Comparison of ENCODE assay signal across 9 mouse cellular contexts in genomic region chr19:47049061-47049460, GRCm38 (mm10). TPM values are rescaled to one million over a fixed set of nuclear protein-coding genes. Genes with fewer than 3 reads are reported as not detected.
DNase-seq lines count a peak whose midpoint lies in the region; ATAC-seq and TF ChIP-seq lines count a peak whose summit lies in the region.
"Had no signal": no experiment of that assay in that cellular context is flagged by ENCODE, and none has a peak within 500 bp of the region (broad histone marks: within the 10 kb centered on the region; RNA-seq: fewer than 3 reads in every experiment).

No protein-coding gene starts in this region.

- H3K27ac ChIP-seq in heart, adult 2 months = no peak overlapping the region
- H3K27ac ChIP-seq in hindbrain, embryonic 10.5 days = no peak overlapping the region
- no peak overlapping the region for H3K27ac ChIP-seq in liver, postnatal 0 days (ENCODE audit: low read depth)

- no peak for TF ChIP-seq EP300 in heart, adult 2 months (IDR thresholded peaks at IDR 0.05; ENCODE audit: insufficient read depth, low read depth, low read length)
- no peak for TF ChIP-seq EP300 in liver, postnatal 0 days (IDR thresholded peaks at IDR 0.05; ENCODE audit: low read depth)

- peak overlapping the region; percentile 97; the same call in 1 of the 2 replicates for H3K4me2 ChIP-seq in liver, postnatal 0 days (ENCODE audit: low read depth, low read length)

- no peak for TF ChIP-seq POLR2A in heart, adult 2 months (IDR thresholded peaks at IDR 0.05; ENCODE audit: insufficient read depth, low read depth, low read length)

- no peaks in the 10 kb centered on the region for H3K9me3 ChIP-seq in hindbrain, embryonic 10.5 days
- no peaks in the 10 kb centered on the region for H3K9me3 ChIP-seq in liver, postnatal 0 days (ENCODE audit: low read length)

- WGBS in heart, adult 2 months = 61% methylated on average over 4 of the region's 4 CpGs
- 68% methylated on average over 4 of the region's 4 CpGs for WGBS in hindbrain, embryonic 10.5 days
- WGBS in liver, postnatal 0 days (ENCODE audit: insufficient replicate concordance) = 64% methylated on average over 4 of the region's 4 CpGs

- H3K79me2 ChIP-seq in heart, adult 2 months (replicated peaks; ENCODE audit: control insufficient read depth, insufficient read depth, low read length) = no peaks in the 10 kb centered on the region

- DNase-seq in heart, adult 11 months = peak; percentile 69
- no peak for DNase-seq in heart, adult 2 months
- peak; percentile 48 for DNase-seq in ES-CJ7 (ENCODE audit: low read depth, low spot score)
- no peak for DNase-seq in hindbrain, embryonic 10.5 days (ENCODE audit: low spot score)
- DNase-seq in liver, postnatal 0 days = no peak
- DNase-seq in embryo, embryonic 11 days = no peak
- DNase-seq in embryo, embryonic 10 days (ENCODE audit: low spot score) = no peak
- no peak for DNase-seq in urinary bladder, postnatal 25 days (ENCODE audit: low spot score)

- no peaks in the 10 kb centered on the region for H3K36me3 ChIP-seq in heart, adult 2 months (ENCODE audit: control insufficient read depth, insufficient read depth, low read length)
- H3K36me3 ChIP-seq in hindbrain, embryonic 10.5 days = peaks cover 42% of the 10 kb centered on the region
- H3K36me3 ChIP-seq in liver, postnatal 0 days (replicated peaks; ENCODE audit: insufficient read depth, low read length) = 0 out of 2 replicates have a peak, but pooled peaks cover 9% of the 10 kb centered on the region

- H3K4me1 ChIP-seq in heart, adult 2 months (ENCODE audit: control insufficient read depth, insufficient read depth, low read length) = peaks cover 4% of the 10 kb centered on the region; the same call in 1 of the 2 replicates
- peaks cover 28% of the 10 kb centered on the region for H3K4me1 ChIP-seq in hindbrain, embryonic 10.5 days (replicated peaks)
- peaks cover 15% of the 10 kb centered on the region for H3K4me1 ChIP-seq in liver, postnatal 0 days (ENCODE audit: insufficient read depth)

- TF ChIP-seq CTCF in heart, adult 2 months (IDR thresholded peaks at IDR 0.05) = no peak
- no peak for TF ChIP-seq CTCF in liver, postnatal 0 days (IDR thresholded peaks at IDR 0.05; ENCODE audit: low read depth)

- no peak overlapping the region for H3K4me3 ChIP-seq in heart, adult 2 months
- peak overlapping the region; percentile 83 for H3K4me3 ChIP-seq in hindbrain, embryonic 10.5 days
- H3K4me3 ChIP-seq in liver, postnatal 0 days (ENCODE audit: low read depth, low read length) = no peak overlapping the region

- no peak for ATAC-seq in liver, postnatal 0 days

- intact Hi-C loops in heart, adult 2 months (cut with DNase I) = no loop called here

- H3K9ac ChIP-seq in heart, adult 2 months (ENCODE audit: low read depth, low read length) = no peak overlapping the region
- no peak overlapping the region for H3K9ac ChIP-seq in liver, postnatal 0 days (replicated peaks)

- no peaks in the 10 kb centered on the region for H3K27me3 ChIP-seq in heart, adult 2 months (ENCODE audit: control insufficient read depth, insufficient read depth, low read length)
- no peaks in the 10 kb centered on the region for H3K27me3 ChIP-seq in hindbrain, embryonic 10.5 days (ENCODE audit: insufficient read depth, poor library complexity, severe bottlenecking)
- H3K27me3 ChIP-seq in liver, postnatal 0 days (ENCODE audit: insufficient read depth, low read length) = no peaks in the 10 kb centered on the region

RNA-seq across cellular contexts. Expression of gene Pcgf6, which starts 1.6 kb away (rescaled TPM):
- 1 to 10 TPM; 2.7 to 3.2 TPM for total RNA-seq in heart, adult 2 months (2021)
- polyA plus RNA-seq in heart, adult 2 months (2012; rRNA removed) = 2.5 and 3.5 TPM in 2 replicates
- polyA plus RNA-seq in hindbrain, embryonic 10.5 days (2016; fragmentation: Nextera tagmentation; extraction: Ambion mirVana) = 28.0 and 35.8 TPM in 2 replicates
- polyA plus RNA-seq in liver, postnatal 0 days (2015; fragmentation: Nextera tagmentation; extraction: Ambion mirVana) = 7.7 and 8.0 TPM in 2 replicates

RNA-seq across cellular contexts. Expression of gene Taf5, which starts 18.5 kb away (rescaled TPM):
- 1 to 10 TPM; 2.7 to 2.9 TPM for total RNA-seq in heart, adult 2 months (2021)
- polyA plus RNA-seq in heart, adult 2 months (2012; rRNA removed) = 1.5 and 2.2 TPM in 2 replicates
- 6.7 and 7.0 TPM in 2 replicates for polyA plus RNA-seq in hindbrain, embryonic 10.5 days (2016; fragmentation: Nextera tagmentation; extraction: Ambion mirVana)
- polyA plus RNA-seq in liver, postnatal 0 days (2015; fragmentation: Nextera tagmentation; extraction: Ambion mirVana) = 2.1 and 2.3 TPM in 2 replicates

RNA-seq across cellular contexts. Expression of gene Nt5c2, which starts 34.1 kb away (rescaled TPM):
- 10 to 100 TPM; 58.2 to 63.9 TPM for total RNA-seq in heart, adult 2 months (2021)
- 16.7 and 24.5 TPM in 2 replicates for polyA plus RNA-seq in heart, adult 2 months (2012; rRNA removed)
- polyA plus RNA-seq in hindbrain, embryonic 10.5 days (2016; fragmentation: Nextera tagmentation; extraction: Ambion mirVana) = 65.1 and 69.6 TPM in 2 replicates
- 30.2 and 36.1 TPM in 2 replicates for polyA plus RNA-seq in liver, postnatal 0 days (2015; fragmentation: Nextera tagmentation; extraction: Ambion mirVana)

RNA-seq across cellular contexts. Expression of gene Ina, which starts 34.6 kb away (rescaled TPM):
- under 1 TPM in 1 of 2 experiments, not detected in 1; 0.11 TPM for total RNA-seq in heart, adult 2 months (2021)
- polyA plus RNA-seq in heart, adult 2 months (2012; rRNA removed) = 0.04 and 0.09 TPM in 2 replicates
- polyA plus RNA-seq in hindbrain, embryonic 10.5 days (2016; fragmentation: Nextera tagmentation; extraction: Ambion mirVana) = 75.7 and 248 TPM in 2 replicates
- not detected in 2 replicates for polyA plus RNA-seq in liver, postnatal 0 days (2015; fragmentation: Nextera tagmentation; extraction: Ambion mirVana)
- polyA plus RNA-seq: myocyte had no signal

RNA-seq across cellular contexts. Expression of gene Usmg5, which starts 41.4 kb away (rescaled TPM):
- total RNA-seq in heart, adult 2 months (2021) = 1,000 to 10,000 TPM; 2,026 to 2,490 TPM
- 762 and 1,154 TPM in 2 replicates for polyA plus RNA-seq in heart, adult 2 months (2012; rRNA removed)
- polyA plus RNA-seq in hindbrain, embryonic 10.5 days (2016; fragmentation: Nextera tagmentation; extraction: Ambion mirVana) = 1,105 and 1,298 TPM in 2 replicates
- polyA plus RNA-seq in liver, postnatal 0 days (2015; fragmentation: Nextera tagmentation; extraction: Ambion mirVana) = 1,395 and 1,426 TPM in 2 replicates

Comparison
In these comparisons a context has a peak if more than half of its experiments do, and no peak if none do; other contexts are left out.
1. DNase-seq: peak in heart, adult 11 months (single experiment) and ES-CJ7 (single experiment); none in heart, adult 2 months (0 of 2), hindbrain, embryonic 10.5 days (single experiment), liver, postnatal 0 days (single experiment), embryo, embryonic 11 days (single experiment), embryo, embryonic 10 days (single experiment) and urinary bladder, postnatal 25 days (single experiment).